Mouse (Mus musculus) forebrain, postnatal 0 days (tissue): Measurements from ENCODE around the gene Col13a1. TPM values are rescaled to one million over a fixed set of nuclear protein-coding genes. Genes with fewer than 3 reads are reported as not detected.

Experiments used
- ATAC-seq: fragments of 200-750 bp; cut with Nextera tagmentation; 2 replicates; pipeline ENCODE4 v1.8.0; 2017; ENCODE audit warnings: mild to moderate bottlenecking, moderate library complexity
- DNase-seq: peaks from one replicate; pipeline ENCODE4 v3.0.0-alpha.2; 2015
- H3K27ac ChIP-seq: fragments of 300-500 bp; sonication (generic); 2 replicates; pipeline ENCODE4 v1.5.1; 2014; ENCODE audit warnings: low read depth, mild to moderate bottlenecking, antibody characterized with exemption, low read length, moderate library complexity, mixed read lengths
- H3K27me3 ChIP-seq: fragments of 300-500 bp; sonication (generic); 2 replicates; pipeline ENCODE4 v1.6.1; 2014; ENCODE audit warnings: mild to moderate bottlenecking, low read length, mixed read lengths; ENCODE audit not compliant: insufficient read depth
- H3K36me3 ChIP-seq: fragments of 300-500 bp; sonication (generic); 2 replicates; pipeline ENCODE4 v1.6.1; 2014; ENCODE audit warnings: mild to moderate bottlenecking, moderate library complexity; ENCODE audit not compliant: insufficient read depth
- H3K4me1 ChIP-seq: fragments of 300-500 bp; sonication (generic); 2 replicates; pipeline ENCODE4 v1.6.1; 2014; ENCODE audit warnings: antibody characterized with exemption; ENCODE audit not compliant: insufficient read depth
- H3K4me2 ChIP-seq: fragments of 300-500 bp; sonication (generic); 2 replicates; pipeline ENCODE4 v1.6.1; 2014; ENCODE audit warnings: low read depth, mild to moderate bottlenecking, moderate library complexity
- H3K4me3 ChIP-seq: fragments of 300-500 bp; sonication (generic); 2 replicates; pipeline ENCODE4 v1.5.1; 2014; ENCODE audit warnings: low read depth, low read length, mixed read lengths
- H3K9ac ChIP-seq: fragments of 300-500 bp; sonication (generic); 2 replicates; pipeline ENCODE4 v1.6.1; 2014; ENCODE audit warnings: mild to moderate bottlenecking
- H3K9me3 ChIP-seq: fragments of 300-500 bp; sonication (generic); 2 replicates; pipeline ENCODE4 v1.6.1; 2016; ENCODE audit warnings: low read length
- CTCF ChIP-seq: sonication (generic); IDR thresholded peaks from 2 replicates; pipeline ENCODE4 v1.5.1; 2016; ENCODE audit warnings: antibody characterized with exemption, control low read depth, low read depth
- WGBS: fragments of 180-500 bp; shearing (Covaris S2); extraction: QIAGEN DNeasy Blood & Tissue Kit; methylation state at CpG from one replicate; pipeline ENCODE4 v1.1.7; 2014; 5-methylcytosine and 5-hydroxymethylcytosine counted together
- polyA plus RNA-seq: library from polyadenylated mRNA; unstranded; fragments of >200 nt; fragmentation: Nextera tagmentation; extraction: Ambion mirVana; gene quantifications from 2 replicates; pipeline ENCODE4 v1.2.1, GENCODE M21; 2015
- total RNA-seq: library from RNA; depleted of rRNA; stranded (reverse); fragments of >200 nt; gene quantifications from 2 replicates; pipeline ENCODE4 v1.2.3, GENCODE M21; 2014

The Col13a1 gene
- total and polyA plus RNA-seq, 2 experiments from 2014 or later: 1.1 to 3.7 TPM

- DNase-seq (no peak), ATAC-seq (no peak)
- Histone ChIP-seq H3K36me3 (no peaks in the 10 kb centered on the region), H3K9ac (no peak overlapping the region), H3K9me3 (no peaks in the 10 kb centered on the region), H3K27me3 (no peaks in the 10 kb centered on the region), H3K4me3 (no peak overlapping the region), H3K27ac (no peak overlapping the region), H3K4me1 (no peaks in the 10 kb centered on the region), H3K4me2 (no peak overlapping the region)
- 76% methylated on average over 7 of the region's 7 CpGs for whole genome bisulfite sequencing
- peak; percentile 32; the same call in 1 of the 2 replicates for TF ChIP-seq CTCF
Measured at GRCm38 (mm10) chr10:61844475-61844874, 134.4 kb downstream of the Col13a1 start.

GRCm38 (mm10) chr10:61842261-61842660 is 136.6 kb downstream of the Col13a1 start:
- 89% methylated on average over 12 of the region's 12 CpGs for WGBS
- H3K9me3 ChIP-seq: no peaks in the 10 kb centered on the region
- no peak overlapping the region for H3K9ac ChIP-seq
- ATAC-seq (no peak), DNase-seq (no peak)
- H3K27me3 ChIP-seq: no peaks in the 10 kb centered on the region
- TF ChIP-seq CTCF: no peak
- H3K4me3 ChIP-seq: no peak overlapping the region
- no peaks in the 10 kb centered on the region for H3K36me3 ChIP-seq
- no peak overlapping the region for H3K4me2 ChIP-seq
- no peaks in the 10 kb centered on the region for H3K4me1 ChIP-seq
- no peak overlapping the region for H3K27ac ChIP-seq

- no peaks in the 10 kb centered on the region for H3K36me3 ChIP-seq
- no peaks in the 10 kb centered on the region for H3K27me3 ChIP-seq
- H3K4me1 ChIP-seq: no peaks in the 10 kb centered on the region
- no peaks in the 10 kb centered on the region for H3K9me3 ChIP-seq
- H3K4me2 ChIP-seq: no peak overlapping the region
- 79% methylated on average over 9 of the region's 9 CpGs for WGBS
- ATAC-seq (no peak), DNase-seq (no peak)
- no peak for TF ChIP-seq CTCF
- no peak overlapping the region for H3K9ac ChIP-seq
- no peak overlapping the region for H3K4me3 ChIP-seq
- H3K27ac ChIP-seq: no peak overlapping the region
Measured at GRCm38 (mm10) chr10:61839326-61839725, 139.6 kb downstream of the Col13a1 start.

- TF ChIP-seq CTCF: peak; percentile 96
- Histone ChIP-seq H3K4me1 (no peaks in the 10 kb centered on the region), H3K4me3 (no peak overlapping the region), H3K27me3 (no peaks in the 10 kb centered on the region), H3K36me3 (no peaks in the 10 kb centered on the region), H3K4me2 (no peak overlapping the region), H3K9ac (no peak overlapping the region), H3K27ac (no peak overlapping the region), H3K9me3 (no peaks in the 10 kb centered on the region)
- DNase-seq: peak; percentile 88
- ATAC-seq: peak; percentile 78
- WGBS: under 1% methylated on average over 6 of the region's 6 CpGs
Measured at GRCm38 (mm10) chr10:61838769-61839168, 140.1 kb downstream of the Col13a1 start.

GRCm38 (mm10) chr10:61837286-61837685 is 141.6 kb downstream of the Col13a1 start:
- TF ChIP-seq CTCF: no peak
- WGBS: 71% methylated on average over 8 of the region's 8 CpGs
- Histone ChIP-seq H3K36me3 (no peaks in the 10 kb centered on the region), H3K4me3 (no peak overlapping the region), H3K9ac (no peak overlapping the region), H3K27ac (no peak overlapping the region), H3K4me2 (no peak overlapping the region), H3K27me3 (no peaks in the 10 kb centered on the region), H3K4me1 (no peaks in the 10 kb centered on the region), H3K9me3 (no peaks in the 10 kb centered on the region)
- DNase-seq (no peak), ATAC-seq (no peak)

- TF ChIP-seq CTCF: no peak
- 96% methylated on average over 6 of the region's 6 CpGs for WGBS
- H3K4me3 ChIP-seq: no peak overlapping the region
- H3K27ac ChIP-seq: no peak overlapping the region
- DNase-seq (no peak), ATAC-seq (no peak)
- no peaks in the 10 kb centered on the region for H3K27me3 ChIP-seq
- no peaks in the 10 kb centered on the region for H3K9me3 ChIP-seq
- no peaks in the 10 kb centered on the region for H3K36me3 ChIP-seq
- H3K4me1 ChIP-seq: no peaks in the 10 kb centered on the region
- no peak overlapping the region for H3K4me2 ChIP-seq
- H3K9ac ChIP-seq: no peak overlapping the region
Measured at GRCm38 (mm10) chr10:61834288-61834687, 144.6 kb downstream of the Col13a1 start.

GRCm38 (mm10) chr10:61832713-61833112 is 146.2 kb downstream of the Col13a1 start:
- TF ChIP-seq CTCF: no peak

GRCm38 (mm10) chr10:61831741-61832140 is 147.2 kb downstream of the Col13a1 start:
- Histone ChIP-seq H3K9ac (no peak overlapping the region), H3K4me3 (no peak overlapping the region), H3K36me3 (no peaks in the 10 kb centered on the region), H3K27me3 (no peaks in the 10 kb centered on the region), H3K9me3 (no peaks in the 10 kb centered on the region), H3K4me1 (no peaks in the 10 kb centered on the region), H3K27ac (no peak overlapping the region), H3K4me2 (no peak overlapping the region)
- ATAC-seq: no peak
- WGBS: 96% methylated on average over 6 of the region's 6 CpGs
- no peak for DNase-seq
- no peak for TF ChIP-seq CTCF

More at GRCm38 (mm10) chr10:61832713-61833112, 146.2 kb downstream of the Col13a1 start:
- Histone ChIP-seq H3K36me3 (no peaks in the 10 kb centered on the region), H3K4me1 (no peaks in the 10 kb centered on the region), H3K27ac (no peak overlapping the region), H3K27me3 (no peaks in the 10 kb centered on the region), H3K4me3 (no peak overlapping the region), H3K9ac (no peak overlapping the region), H3K9me3 (no peaks in the 10 kb centered on the region), H3K4me2 (no peak overlapping the region)
- WGBS: 83% methylated on average over 11 of the region's 11 CpGs
- ATAC-seq: no peak
- no peak for DNase-seq
